Mouse (Mus musculus) neural tube, embryonic 11.5 days (tissue): ENCODE results near the gene Tcf7l1. TPM values are rescaled to one million over a fixed set of nuclear protein-coding genes. Genes with fewer than 3 reads are reported as not detected.
"Not testable (repeated sequence)": the region's sequence is repeated elsewhere in the genome, so short reads cannot be mapped to it uniquely, and the experiment has no call there.

ENCODE experiments used
- ATAC-seq: fragments of 200-750 bp; cut with Nextera tagmentation; 2 replicates; pipeline ENCODE4 v1.8.0; 2017; ENCODE audit warnings: moderate number of reproducible peaks, mild to moderate bottlenecking, moderate TSS enrichment, moderate library complexity; ENCODE audit not compliant: insufficient read depth, low FRiP score, low TSS enrichment
- DNase-seq: peaks from one replicate; pipeline ENCODE4 v3.0.0-alpha.2; 2015; ENCODE audit warnings: low spot score
- H3K27ac ChIP-seq: fragments of 300-500 bp; sonication (generic); 2 replicates; pipeline ENCODE4 v1.5.1; 2014; ENCODE audit warnings: low read depth, mild to moderate bottlenecking, low read length
- H3K27me3 ChIP-seq: fragments of 300-500 bp; sonication (generic); 2 replicates; pipeline ENCODE4 v1.6.1; 2014; ENCODE audit warnings: mild to moderate bottlenecking, low read length, mixed read lengths; ENCODE audit not compliant: control insufficient read depth, insufficient read depth
- H3K36me3 ChIP-seq: fragments of 300-500 bp; sonication (generic); 2 replicates; pipeline ENCODE4 v1.6.1; 2014; ENCODE audit warnings: mild to moderate bottlenecking, low read length, moderate library complexity, mixed read lengths; ENCODE audit not compliant: control insufficient read depth, insufficient read depth
- H3K4me1 ChIP-seq: fragments of 300-500 bp; sonication (generic); 2 replicates; pipeline ENCODE4 v1.6.1; 2014; ENCODE audit warnings: low read length, mixed read lengths; ENCODE audit not compliant: control insufficient read depth, insufficient read depth
- H3K4me2 ChIP-seq: fragments of 300-500 bp; sonication (generic); 2 replicates; pipeline ENCODE4 v1.6.1; 2014; ENCODE audit warnings: low read depth, mild to moderate bottlenecking, moderate library complexity
- H3K4me3 ChIP-seq: fragments of 300-500 bp; sonication (generic); 2 replicates; pipeline ENCODE4 v1.5.1; 2014; ENCODE audit warnings: low read depth, low read length
- H3K9ac ChIP-seq: fragments of 300-500 bp; sonication (generic); 2 replicates; pipeline ENCODE4 v1.6.1; 2014; ENCODE audit warnings: mild to moderate bottlenecking, low read length
- H3K9me3 ChIP-seq: fragments of 300-500 bp; sonication (generic); 2 replicates; pipeline ENCODE4 v1.6.1; 2016; ENCODE audit warnings: low read length; ENCODE audit not compliant: control insufficient read depth
- WGBS: fragments of 180-500 bp; shearing (Covaris S2); extraction: QIAGEN DNeasy Blood & Tissue Kit; methylation state at CpG from one replicate; pipeline ENCODE4 v1.1.7; 2014; 5-methylcytosine and 5-hydroxymethylcytosine counted together
- polyA plus RNA-seq: library from polyadenylated mRNA; unstranded; fragments of >200 nt; fragmentation: Nextera tagmentation; extraction: Ambion mirVana; gene quantifications from 2 replicates; pipeline ENCODE4 v1.2.1, GENCODE M21; 2014

Tcf7l1 gene
- 21.8 and 23.1 TPM in 2 replicates for polyA plus RNA-seq

DNA sequence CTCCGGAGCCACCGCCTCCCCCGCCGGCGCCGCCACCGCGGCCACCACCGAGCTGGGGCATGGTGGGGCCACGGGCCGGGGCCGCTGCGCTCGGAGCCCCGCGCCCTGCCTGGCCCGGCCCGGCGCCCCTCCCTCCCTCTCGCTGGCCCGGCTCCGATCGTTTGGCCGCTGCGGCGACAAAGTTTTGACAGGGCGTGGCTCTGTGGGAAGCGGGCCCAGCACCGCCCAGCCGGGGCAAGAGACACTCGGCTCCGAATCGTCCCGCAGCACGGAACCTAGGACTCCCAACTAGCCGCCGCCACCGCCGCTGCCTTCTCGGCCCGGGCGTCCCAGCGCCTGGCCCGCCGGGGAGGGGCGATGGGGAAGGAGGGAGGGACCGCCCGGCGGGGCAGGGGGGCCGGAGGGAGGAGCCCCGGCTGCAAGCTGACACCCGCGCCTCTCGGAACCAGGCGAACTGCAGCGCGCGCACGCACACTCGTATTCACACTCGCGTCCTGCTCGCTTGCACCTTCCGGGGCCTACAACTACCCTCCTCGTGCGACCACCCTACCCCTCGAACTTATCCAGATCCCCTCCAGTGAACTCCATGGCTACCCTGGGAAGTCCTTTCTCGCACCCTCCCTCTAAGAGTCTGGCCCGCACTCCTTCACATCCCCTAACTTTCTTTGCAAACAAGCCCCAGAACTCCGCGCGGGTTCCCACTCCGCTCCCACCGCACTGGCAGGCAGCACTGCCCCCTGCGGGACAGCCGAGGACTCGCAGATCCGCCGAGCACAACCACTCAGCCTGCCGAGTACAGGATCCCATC lies at the start of gene Tcf7l1:
Tcf7l1 (minus strand) TSS at position 363 of the 808 bp plus-strand sequence.
- H3K9me3 ChIP-seq, result no peaks in the 10 kb centered on the region

DNA sequence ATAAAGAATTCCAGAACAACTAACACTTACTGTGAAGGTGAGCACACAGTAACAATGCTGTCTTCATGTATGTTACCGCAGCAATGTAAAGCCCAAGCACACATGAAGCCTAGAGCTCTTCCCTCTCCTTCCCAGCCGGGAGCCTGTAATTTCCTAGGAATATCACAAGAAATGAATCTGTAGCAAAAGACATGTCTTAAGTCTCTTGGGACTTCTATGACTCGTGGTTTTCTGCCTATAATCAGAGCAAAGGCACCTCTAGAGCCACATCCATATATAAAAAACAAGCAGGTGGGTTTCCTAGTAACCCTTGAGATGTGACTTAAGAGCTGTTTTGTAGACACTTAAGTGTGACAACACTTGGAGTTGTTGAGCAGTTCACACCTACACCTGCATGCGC lies 48.7 kb upstream of the Tcf7l1 start:
- Histone ChIP-seq H3K4me1 (no peaks in the 10 kb centered on the region), H3K4me2 (no peak overlapping the region), H3K9ac (no peak overlapping the region), H3K9me3 (no peaks in the 10 kb centered on the region), H3K36me3 (peaks cover 2% of the 10 kb centered on the region; the same call in 1 of the 2 replicates), H3K27ac (no peak overlapping the region), H3K4me3 (no peak overlapping the region), H3K27me3 (no peaks in the 10 kb centered on the region)
- ATAC-seq, result no peak
- 91% methylated on average over 4 of the region's 4 CpGs for WGBS
- DNase-seq, result no peak

More for the DNA sequence above, at the start of gene Tcf7l1:
- peaks cover 8% of the 10 kb centered on the region; the same call in 1 of the 2 replicates for H3K4me1 ChIP-seq
- H3K27me3 ChIP-seq, result no peaks in the 10 kb centered on the region
- peak within 1 kb of the TSS; percentile 63; the same call in 1 of the 2 replicates for H3K27ac ChIP-seq
- H3K9ac ChIP-seq, result peak within 1 kb of the TSS; percentile 77
- DNase-seq (peak; percentile 93), ATAC-seq (peak; percentile 81)
- peak within 1 kb of the TSS; percentile 86 for H3K4me2 ChIP-seq
- H3K36me3 ChIP-seq, result no peaks in the 10 kb centered on the region
- under 1% methylated on average over 79 of the region's 80 CpGs for WGBS
- peak within 1 kb of the TSS; percentile 84 for H3K4me3 ChIP-seq

DNA sequence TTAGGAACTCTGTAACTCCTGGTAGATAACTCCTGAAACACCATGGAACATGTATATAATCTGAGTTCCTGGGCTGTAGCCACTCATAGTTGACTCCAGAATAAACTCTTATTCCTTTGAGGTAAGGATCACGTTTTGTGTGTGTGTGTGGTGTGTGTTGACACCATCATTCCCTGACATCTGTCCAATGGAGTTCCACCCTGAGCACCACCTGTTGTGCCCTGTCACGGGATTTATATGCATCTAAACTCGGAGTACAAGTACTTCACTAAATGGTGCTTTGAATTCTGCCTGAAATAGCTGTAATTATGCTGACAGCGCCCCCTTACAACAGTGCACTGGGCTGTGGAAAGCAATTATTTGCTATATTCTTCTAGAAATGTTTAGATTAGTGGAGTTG lies 45.5 kb upstream of the Tcf7l1 start:
- Histone ChIP-seq H3K27me3 (no peaks in the 10 kb centered on the region), H3K4me2 (no peak overlapping the region), H3K4me1 (no peaks in the 10 kb centered on the region), H3K36me3 (no peaks in the 10 kb centered on the region), H3K9me3 (no peaks in the 10 kb centered on the region), H3K9ac (no peak overlapping the region), H3K4me3 (no peak overlapping the region), H3K27ac (no peak overlapping the region)
- ATAC-seq (no peak), DNase-seq (no peak)
- WGBS, result 71% methylated on average over 4 of the region's 4 CpGs

DNA sequence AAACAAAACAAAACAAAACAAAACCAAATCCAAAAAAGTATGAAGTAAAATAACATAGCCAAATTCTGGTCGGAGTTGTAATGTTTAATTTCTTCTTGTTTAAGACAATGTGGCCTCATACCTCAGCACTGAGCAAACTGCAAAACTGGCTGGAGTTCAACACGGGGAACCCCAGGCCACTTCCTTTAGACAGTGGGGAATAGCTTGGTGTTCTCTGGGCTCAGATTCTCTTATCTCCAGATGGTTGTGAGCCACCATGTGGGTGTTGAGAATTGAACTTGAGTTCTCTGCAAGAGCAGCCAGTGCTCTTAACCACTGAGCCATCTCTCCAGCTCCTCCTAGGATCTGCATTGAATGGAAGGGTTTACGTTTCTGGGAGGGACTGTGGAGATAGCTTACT lies 42.8 kb upstream of the Tcf7l1 start:
- H3K4me2 ChIP-seq, result no peak overlapping the region
- no peaks in the 10 kb centered on the region for H3K36me3 ChIP-seq
- H3K27me3 ChIP-seq, result no peaks in the 10 kb centered on the region
- no peak for DNase-seq
- 65% methylated on average over 3 of the region's 3 CpGs for WGBS
- H3K9me3 ChIP-seq, result no peaks in the 10 kb centered on the region
- H3K9ac ChIP-seq, result no peak overlapping the region
- no peak overlapping the region for H3K27ac ChIP-seq
- ATAC-seq, result no peak
- no peaks in the 10 kb centered on the region for H3K4me1 ChIP-seq
- H3K4me3 ChIP-seq, result no peak overlapping the region

DNA sequence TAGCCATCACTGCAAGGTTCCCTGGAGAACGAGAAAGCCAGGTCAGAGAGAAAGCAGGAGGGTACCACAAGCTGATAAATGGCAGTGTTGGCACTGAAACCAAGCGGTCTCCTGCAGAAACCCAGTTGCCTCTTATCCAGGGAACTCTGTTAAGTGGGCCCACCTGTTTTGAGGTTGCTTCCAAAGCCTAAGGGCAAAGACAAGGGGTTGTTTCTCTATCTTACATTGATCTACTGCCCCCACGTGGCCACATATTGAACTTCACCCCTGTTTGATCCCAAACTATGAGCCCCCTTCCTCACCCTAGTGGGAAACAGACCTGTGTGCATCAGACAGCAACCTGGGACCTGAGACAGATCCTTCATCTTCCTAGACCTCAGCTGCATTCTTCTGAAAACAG lies 42.2 kb upstream of the Tcf7l1 start:
- Histone ChIP-seq H3K9ac (no peak overlapping the region), H3K4me2 (no peak overlapping the region), H3K36me3 (no peaks in the 10 kb centered on the region), H3K9me3 (no peaks in the 10 kb centered on the region), H3K4me1 (no peaks in the 10 kb centered on the region), H3K27ac (no peak overlapping the region), H3K27me3 (no peaks in the 10 kb centered on the region), H3K4me3 (no peak overlapping the region)
- no peak for ATAC-seq
- WGBS, result 27% methylated on average over 3 of the region's 3 CpGs
- peak; percentile 72 for DNase-seq

DNA sequence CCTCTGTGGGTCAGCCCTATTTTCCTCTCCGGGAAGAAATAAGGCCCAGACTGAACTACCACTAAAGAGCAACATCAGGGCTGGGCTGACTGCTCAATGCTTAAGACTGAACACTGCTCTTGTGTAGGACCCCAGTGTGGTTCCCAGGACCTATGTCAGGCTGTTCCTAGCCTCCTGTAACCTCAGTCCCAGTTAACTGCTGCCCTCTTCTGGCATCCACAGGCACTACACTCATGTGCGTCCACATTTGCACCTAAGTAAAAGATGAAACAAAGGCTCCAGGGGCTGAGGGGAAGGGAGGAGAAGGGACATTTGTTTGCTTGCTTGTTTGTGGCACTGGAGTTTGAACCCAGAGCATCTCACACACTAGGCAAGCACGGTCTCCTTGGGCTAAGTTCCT lies 39.8 kb upstream of the Tcf7l1 start:
- H3K4me1 ChIP-seq, result no peaks in the 10 kb centered on the region
- WGBS, result 81% methylated on average over 3 of the region's 3 CpGs
- ATAC-seq (no peak), DNase-seq (no peak)
- H3K4me2 ChIP-seq, result no peak overlapping the region
- H3K36me3 ChIP-seq, result no peaks in the 10 kb centered on the region
- no peak overlapping the region for H3K27ac ChIP-seq
- H3K9ac ChIP-seq, result no peak overlapping the region
- H3K27me3 ChIP-seq, result no peaks in the 10 kb centered on the region
- H3K9me3 ChIP-seq, result no peaks in the 10 kb centered on the region
- H3K4me3 ChIP-seq, result no peak overlapping the region

DNA sequence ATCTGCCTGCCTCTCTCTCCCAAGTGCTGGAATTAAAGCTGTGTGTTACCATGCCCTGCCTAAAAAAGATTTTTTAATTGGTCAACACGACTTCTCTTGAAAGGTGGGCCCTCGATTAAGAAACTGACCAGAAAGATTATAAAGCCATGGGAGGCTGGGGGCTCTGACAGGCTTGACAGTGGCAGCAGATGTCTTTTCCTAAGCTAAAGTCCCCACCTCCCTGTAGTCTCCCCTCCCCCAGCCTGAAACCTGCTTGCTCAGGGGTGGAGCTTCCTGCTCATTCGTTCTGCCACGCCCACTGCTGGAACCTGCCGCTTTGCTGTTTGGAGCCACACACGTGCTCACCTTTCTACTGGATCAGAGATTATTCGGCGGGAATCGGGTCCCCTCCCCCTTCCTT lies 39.0 kb upstream of the Tcf7l1 start:
- H3K27ac ChIP-seq, H3K27me3 ChIP-seq, H3K36me3 ChIP-seq, ATAC-seq, DNase-seq, H3K9me3 ChIP-seq, H3K4me3 ChIP-seq, H3K9ac ChIP-seq, H3K4me2 ChIP-seq, H3K4me1 ChIP-seq: not testable (repeated sequence)
- 7% methylated on average over 7 of the region's 9 CpGs for WGBS

DNA sequence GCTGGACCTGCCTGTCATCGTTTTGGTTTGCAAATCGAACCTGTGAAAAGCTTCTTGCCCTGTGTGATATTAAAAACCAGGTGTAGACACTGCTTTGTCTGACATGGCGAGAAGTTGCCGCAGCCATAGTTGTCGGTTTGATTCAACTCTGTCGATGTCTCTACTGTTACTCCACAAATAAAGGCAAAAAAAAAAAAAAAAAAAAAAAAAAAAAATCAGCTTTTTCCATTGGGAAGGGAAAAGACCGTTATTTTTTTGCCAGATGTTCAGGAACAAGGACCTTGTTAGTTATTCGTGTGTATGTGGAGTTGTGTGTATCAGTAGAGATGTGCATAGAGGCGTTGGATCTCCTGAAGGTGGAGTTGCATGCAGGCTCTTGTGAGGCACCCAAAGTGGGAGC lies 36.7 kb upstream of the Tcf7l1 start:
- Histone ChIP-seq H3K9me3 (no peaks in the 10 kb centered on the region), H3K9ac (no peak overlapping the region), H3K4me1 (no peaks in the 10 kb centered on the region), H3K27me3 (no peaks in the 10 kb centered on the region), H3K27ac (no peak overlapping the region), H3K4me2 (no peak overlapping the region), H3K36me3 (no peaks in the 10 kb centered on the region), H3K4me3 (no peak overlapping the region)
- ATAC-seq (no peak), DNase-seq (no peak)
- WGBS, result 48% methylated on average over 9 of the region's 9 CpGs
